Mouse (Mus musculus): ENCODE measurements around the gene Baiap2. TPM values are rescaled to one million over a fixed set of nuclear protein-coding genes. Genes with fewer than 3 reads are reported as not detected.

Baiap2 gene
- polyA plus RNA-seq, 1 experiment from 2014 or later: 11.0 TPM

- Histone ChIP-seq H3K27me3 (peaks cover 50% of the 10 kb centered on the region), H3K9ac (peak within 1 kb of the TSS; percentile 54), H3K4me2 (peak within 1 kb of the TSS; percentile 96), H3K4me1 (replicated peaks) (peaks cover 40% of the 10 kb centered on the region), H3K4me3 (peak within 1 kb of the TSS; percentile 59), H3K9me3 (replicated peaks) (no peaks in the 10 kb centered on the region), H3K36me3 (no peaks in the 10 kb centered on the region), H3K27ac (no peak within 1 kb of the TSS)
- no peak for ATAC-seq (replicated peaks; ENCODE audit: insufficient number of reproducible peaks, insufficient read depth, low FRiP score, low read depth)
- WGBS: 4% methylated on average over 32 of the region's 63 CpGs
Measured at GRCm38 (mm10) chr11:120046553-120047191, 104.1 kb downstream of the Baiap2 start, which contains the start of gene Aatk. TSS of gene Aatk (minus strand) at chr11:120047167.

- H3K4me3 ChIP-seq: peak overlapping the region; percentile 59
- H3K27ac ChIP-seq: no peak overlapping the region
- H3K4me1 ChIP-seq (replicated peaks): peaks cover 36% of the 10 kb centered on the region
- 17% methylated on average over 23 of the region's 23 CpGs for WGBS
- H3K9me3 ChIP-seq (replicated peaks): no peaks in the 10 kb centered on the region
- ATAC-seq (replicated peaks; ENCODE audit: insufficient number of reproducible peaks, insufficient read depth, low FRiP score, low read depth): no peak
- no peaks in the 10 kb centered on the region for H3K36me3 ChIP-seq
- no peak overlapping the region for H3K9ac ChIP-seq
- peaks cover 50% of the 10 kb centered on the region for H3K27me3 ChIP-seq
- peak overlapping the region; percentile 96 for H3K4me2 ChIP-seq
Measured at GRCm38 (mm10) chr11:120047531-120048251, 105.1 kb downstream of the Baiap2 start.

DNA sequence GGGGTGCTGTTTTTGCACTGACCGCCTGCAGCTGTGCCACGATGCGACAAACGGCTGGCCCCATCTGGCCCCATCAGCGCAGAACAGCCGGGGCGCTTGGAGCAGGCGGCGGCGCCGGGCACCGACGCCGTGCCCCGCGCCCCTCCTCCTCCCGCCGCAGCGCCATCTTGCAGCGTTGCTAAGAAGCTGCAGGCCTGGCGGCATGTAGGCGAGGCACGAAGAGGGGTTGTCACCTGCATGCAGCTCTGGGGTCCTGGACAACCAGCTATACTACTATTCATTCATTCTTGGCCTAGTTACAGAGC is 105.6 kb downstream of the Baiap2 start:
- peak overlapping the region; percentile 59; the same call in 1 of the 2 replicates for H3K4me3 ChIP-seq

DNA sequence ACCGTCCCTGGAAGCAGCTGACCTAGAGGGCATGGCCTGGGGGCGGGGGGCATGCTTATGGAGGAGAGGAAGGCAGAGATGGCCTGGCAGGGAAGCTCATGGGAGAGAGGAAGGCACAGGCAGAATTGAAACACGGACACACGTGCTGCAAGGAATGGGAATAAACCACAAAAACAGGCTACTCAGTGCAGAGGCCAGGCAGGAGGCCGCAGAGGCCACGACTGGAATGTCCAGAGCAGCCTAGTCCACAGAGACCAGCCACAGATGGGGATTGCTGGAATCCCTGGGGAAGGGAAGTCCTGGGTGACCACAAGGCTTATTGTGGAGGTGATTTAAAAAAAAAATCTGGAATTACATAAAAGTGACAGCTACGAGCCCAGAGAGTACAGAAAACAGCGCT is 106.5 kb downstream of the Baiap2 start:
- ATAC-seq (replicated peaks; ENCODE audit: insufficient number of reproducible peaks, insufficient read depth, low FRiP score, low read depth): no peak
- peaks cover 36% of the 10 kb centered on the region for H3K4me1 ChIP-seq (replicated peaks)
- peaks cover 50% of the 10 kb centered on the region for H3K27me3 ChIP-seq

More for the DNA sequence above, 105.6 kb downstream of the Baiap2 start:
- Histone ChIP-seq H3K9me3 (replicated peaks) (no peaks in the 10 kb centered on the region), H3K27me3 (peaks cover 50% of the 10 kb centered on the region), H3K4me2 (peak overlapping the region; percentile 96), H3K9ac (no peak overlapping the region), H3K36me3 (no peaks in the 10 kb centered on the region), H3K27ac (no peak overlapping the region), H3K4me1 (replicated peaks) (peaks cover 36% of the 10 kb centered on the region)
- no peak for ATAC-seq (replicated peaks; ENCODE audit: insufficient number of reproducible peaks, insufficient read depth, low FRiP score, low read depth)
- WGBS: 9% methylated on average over 23 of the region's 23 CpGs

DNA sequence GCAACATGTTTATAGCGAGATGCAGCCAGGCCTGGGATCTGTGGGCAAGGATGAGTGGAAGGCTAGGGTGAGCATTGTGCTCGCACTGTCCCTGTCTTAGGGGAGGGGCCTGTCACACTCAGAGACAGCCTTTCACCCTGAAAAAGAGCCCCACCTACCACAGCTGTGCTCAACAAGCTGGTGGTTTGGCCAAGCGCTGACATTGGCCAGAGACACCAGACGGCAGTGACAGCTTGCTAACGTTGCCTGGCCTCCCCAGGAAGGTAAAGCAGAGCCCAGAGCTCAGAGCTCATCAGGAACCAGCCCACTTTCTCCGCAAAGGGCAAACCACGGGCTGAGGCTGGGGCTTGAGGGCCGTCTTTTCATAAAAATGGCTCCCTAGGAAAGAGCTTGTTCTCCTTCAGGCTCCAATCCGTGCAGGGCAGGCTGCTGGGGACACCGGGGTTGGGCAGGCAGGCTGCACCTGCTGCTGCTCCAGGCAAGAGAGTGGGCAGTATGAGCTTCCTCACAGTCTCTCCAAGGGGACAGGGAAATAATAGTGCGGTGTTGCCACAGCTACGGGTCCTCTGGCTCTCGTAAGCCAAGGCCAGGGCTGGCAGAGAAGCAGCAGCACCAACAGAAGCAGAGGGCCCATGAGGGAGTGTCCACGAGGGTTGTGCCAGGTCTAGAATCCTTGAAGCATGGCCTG is 108.7 kb downstream of the Baiap2 start:
- ATAC-seq (replicated peaks; ENCODE audit: insufficient number of reproducible peaks, insufficient read depth, low FRiP score, low read depth): no peak; the same call in 1 of the 2 replicates
- WGBS: 44% methylated on average over 14 of the region's 14 CpGs
- H3K4me1 ChIP-seq (replicated peaks): peaks cover 36% of the 10 kb centered on the region
- H3K4me2 ChIP-seq: no peak overlapping the region
- no peak overlapping the region for H3K27ac ChIP-seq
- no peaks in the 10 kb centered on the region for H3K9me3 ChIP-seq (replicated peaks)
- no peaks in the 10 kb centered on the region for H3K36me3 ChIP-seq
- peaks cover 34% of the 10 kb centered on the region for H3K27me3 ChIP-seq
- H3K4me3 ChIP-seq: no peak overlapping the region
- H3K9ac ChIP-seq: no peak overlapping the region

More for the DNA sequence above, 106.5 kb downstream of the Baiap2 start:
- H3K9ac ChIP-seq: no peak overlapping the region
- 91% methylated on average over 8 of the region's 8 CpGs for WGBS
- H3K36me3 ChIP-seq: no peaks in the 10 kb centered on the region
- no peak overlapping the region for H3K4me3 ChIP-seq
- no peaks in the 10 kb centered on the region for H3K9me3 ChIP-seq (replicated peaks)
- H3K27ac ChIP-seq: no peak overlapping the region
- no peak overlapping the region for H3K4me2 ChIP-seq

- Histone ChIP-seq H3K27ac (no peak overlapping the region), H3K4me2 (no peak overlapping the region), H3K36me3 (no peaks in the 10 kb centered on the region), H3K27me3 (peaks cover 25% of the 10 kb centered on the region), H3K4me3 (no peak overlapping the region), H3K9me3 (replicated peaks) (no peaks in the 10 kb centered on the region), H3K4me1 (replicated peaks) (peaks cover 27% of the 10 kb centered on the region), H3K9ac (no peak overlapping the region)
- ATAC-seq (replicated peaks; ENCODE audit: insufficient number of reproducible peaks, insufficient read depth, low FRiP score, low read depth): no peak
- 49% methylated on average over 9 of the region's 9 CpGs for WGBS
Measured at GRCm38 (mm10) chr11:120052274-120052673, 109.7 kb downstream of the Baiap2 start.

- Histone ChIP-seq H3K9ac (no peak overlapping the region), H3K4me1 (replicated peaks) (peaks cover 14% of the 10 kb centered on the region), H3K9me3 (replicated peaks) (no peaks in the 10 kb centered on the region), H3K36me3 (no peaks in the 10 kb centered on the region), H3K27me3 (peaks cover 9% of the 10 kb centered on the region), H3K4me2 (no peak overlapping the region), H3K27ac (no peak overlapping the region), H3K4me3 (no peak overlapping the region)
- ATAC-seq (replicated peaks; ENCODE audit: insufficient number of reproducible peaks, insufficient read depth, low FRiP score, low read depth): no peak
- whole genome bisulfite sequencing: 84% methylated on average over 4 of the region's 4 CpGs
Measured at GRCm38 (mm10) chr11:120053846-120054245, 111.3 kb downstream of the Baiap2 start.

DNA sequence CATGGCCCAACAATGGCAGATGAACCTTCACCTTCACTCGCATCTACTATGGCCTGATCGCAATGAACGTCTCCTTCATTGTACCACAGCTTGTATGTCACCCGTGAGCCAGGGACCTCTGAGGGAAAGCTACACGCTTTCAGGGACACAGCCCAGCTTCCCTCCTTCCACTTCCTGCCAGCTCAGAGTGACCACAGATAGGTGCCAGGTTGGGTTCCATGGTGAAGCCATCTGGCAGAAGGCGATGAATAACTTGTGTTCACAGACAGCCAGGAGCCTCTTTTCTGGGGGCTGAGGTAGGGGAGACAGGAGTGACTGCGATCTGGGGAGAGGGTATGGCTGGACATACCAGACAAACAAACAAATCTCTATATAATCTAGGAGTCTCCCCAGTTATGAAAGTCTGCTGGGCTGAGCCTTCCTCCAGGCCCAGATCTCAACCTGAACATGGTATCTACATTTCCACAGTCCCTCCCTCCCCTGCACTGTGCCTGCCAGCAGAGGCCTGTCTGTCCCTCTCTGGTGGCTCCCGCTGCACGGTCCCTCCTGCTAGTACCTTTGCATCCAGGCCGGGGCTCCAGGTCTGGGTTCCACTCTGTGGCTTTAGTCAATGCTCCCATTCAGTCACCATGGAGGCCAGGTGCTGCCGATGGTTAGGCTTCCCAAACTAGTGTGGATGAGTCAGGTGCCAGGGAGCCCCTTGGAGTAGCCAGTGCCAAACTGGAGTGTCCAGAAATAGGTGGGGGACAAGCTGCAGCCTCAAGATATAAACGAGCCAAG is 113.6 kb downstream of the Baiap2 start:
- H3K9ac ChIP-seq: no peak overlapping the region
- no peak for ATAC-seq (replicated peaks; ENCODE audit: insufficient number of reproducible peaks, insufficient read depth, low FRiP score, low read depth)
- no peak overlapping the region for H3K4me3 ChIP-seq
- no peaks in the 10 kb centered on the region for H3K9me3 ChIP-seq (replicated peaks)
- peaks cover 11% of the 10 kb centered on the region for H3K4me1 ChIP-seq (replicated peaks)
- no peak overlapping the region for H3K4me2 ChIP-seq
- 74% methylated on average over 12 of the region's 12 CpGs for WGBS
- H3K36me3 ChIP-seq: no peaks in the 10 kb centered on the region
- H3K27me3 ChIP-seq: no peaks in the 10 kb centered on the region
- no peak overlapping the region for H3K27ac ChIP-seq

MicroRNAs within 50 kb of the gene (microRNA counts, 519-probe panel; counts per million panel counts)
- microRNA mmu-miR-338-3p (2,575 counts per million, percentile 56 among the panel's probes with 10 or more counts), microRNA mmu-miR-338-5p (2,346 counts per million, percentile 42 among the panel's probes with 10 or more counts)

Small RNAs within 50 kb of the gene (microRNA-seq; reads per million reads assigned to microRNA genes)
- gene Mir3065 (not detected), gene Mir338 (not detected)

Other genes starting within 250 kb of the Baiap2 start
- 57.3 and 69.5 TPM in 2 replicates for gene Chmp6, start 29.3 kb upstream of the Baiap2 start, polyA plus RNA-seq (2015; fragmentation: Nextera tagmentation; extraction: Ambion mirVana)
- gene Aatk, start 104.4 kb downstream of the Baiap2 start, polyA plus RNA-seq (2015; fragmentation: Nextera tagmentation; extraction: Ambion mirVana): 0.68 and 2.5 TPM in 2 replicates
- gene Cep131, start 144.1 kb downstream of the Baiap2 start, polyA plus RNA-seq (2015; fragmentation: Nextera tagmentation; extraction: Ambion mirVana): 9.9 and 16.5 TPM in 2 replicates
- 13.2 and 17.0 TPM in 2 replicates for gene Tepsin, start 156.0 kb downstream of the Baiap2 start, polyA plus RNA-seq (2015; fragmentation: Nextera tagmentation; extraction: Ambion mirVana)
- gene Ndufaf8, start 156.2 kb downstream of the Baiap2 start, polyA plus RNA-seq (2015; fragmentation: Nextera tagmentation; extraction: Ambion mirVana): 80.9 and 84.1 TPM in 2 replicates
- 77.5 and 91.4 TPM in 2 replicates for gene Slc38a10, start 208.6 kb downstream of the Baiap2 start, polyA plus RNA-seq (2015; fragmentation: Nextera tagmentation; extraction: Ambion mirVana)

Data from heart, embryonic 15.5 days (tissue).